Mouse (Mus musculus): ENCODE data around the gene Trim29.

GRCm38 (mm10) chr9:43263946-43264451, 46.6 kb upstream of the Trim29 start:
- TF ChIP-seq CTCF (IDR thresholded peaks at IDR 0.05; ENCODE audit: borderline replicate concordance, insufficient read depth, low read depth, low read length) (no peak), POLR2A (IDR thresholded peaks at IDR 0.05; ENCODE audit: borderline replicate concordance, insufficient read depth, low read length) (no peak)
